Mouse (Mus musculus) spleen, postnatal 4 days (tissue): ENCODE results near the gene Wdr17.

ENCODE experiments used
- DNase-seq, 2 experiments: peaks; one replicate each; pipeline ENCODE4 v3.0.0; 2022; ENCODE audit warnings: low spot score in 2 of 2

Gene Wdr17

GRCm38 (mm10) chr8:54597386-54597785 is 289.6 kb downstream of the Wdr17 start:
- no peak for DNase-seq

- no peak for DNase-seq
These were observed 290.0 kb downstream of the Wdr17 start for GRCm38 (mm10) chr8:54596940-54597339.

- DNase-seq: no peak
These were observed 290.9 kb downstream of the Wdr17 start for GRCm38 (mm10) chr8:54596051-54596450.

- no peak for DNase-seq
These were observed 292.4 kb downstream of the Wdr17 start for GRCm38 (mm10) chr8:54594634-54595033.

- DNase-seq: no peak
These were observed 304.1 kb downstream of the Wdr17 start for GRCm38 (mm10) chr8:54582886-54583285.

- no peak for DNase-seq
These were observed 305.5 kb downstream of the Wdr17 start for GRCm38 (mm10) chr8:54581436-54581835.
